Mouse (Mus musculus): ENCODE results near the gene Plce1. TPM values are rescaled to one million over a fixed set of nuclear protein-coding genes. Genes with fewer than 3 reads are reported as not detected.

Gene Plce1
- polyA plus RNA-seq, 1 experiment from 2014 or later: 4.1 TPM

- Histone ChIP-seq H3K36me3 (no peaks in the 10 kb centered on the region), H3K4me2 (no peak overlapping the region; the same call in 1 of the 2 replicates), H3K9me3 (replicated peaks) (no peaks in the 10 kb centered on the region), H3K27me3 (replicated peaks) (peaks cover 9% of the 10 kb centered on the region; the same call in 1 of the 2 replicates), H3K9ac (replicated peaks) (no peak overlapping the region), H3K4me1 (peaks cover 38% of the 10 kb centered on the region), H3K4me3 (replicated peaks) (no peak overlapping the region), H3K27ac (replicated peaks) (no peak overlapping the region)
- no peak for ATAC-seq (ENCODE audit: low FRiP score)
- 17% methylated on average over 5 of the region's 5 CpGs for WGBS
Measured at GRCm38 (mm10) chr19:38478286-38478685, 2.6 kb upstream of the Plce1 start.

- peak; percentile 33; the same call in 1 of the 2 replicates for ATAC-seq (ENCODE audit: low FRiP score)
- 10% methylated on average over 7 of the region's 7 CpGs for WGBS
- Histone ChIP-seq H3K4me3 (replicated peaks) (no peak overlapping the region), H3K9me3 (replicated peaks) (no peaks in the 10 kb centered on the region), H3K36me3 (no peaks in the 10 kb centered on the region), H3K4me2 (peak overlapping the region; percentile 34), H3K27me3 (replicated peaks) (peaks cover 9% of the 10 kb centered on the region; the same call in 1 of the 2 replicates), H3K4me1 (peaks cover 38% of the 10 kb centered on the region), H3K9ac (replicated peaks) (no peak overlapping the region), H3K27ac (replicated peaks) (peak overlapping the region; percentile 19; the same call in 1 of the 2 replicates)
Measured at GRCm38 (mm10) chr19:38478948-38479347, 2.0 kb upstream of the Plce1 start.

GRCm38 (mm10) chr19:38479473-38479872 is 1.4 kb upstream of the Plce1 start:
- Histone ChIP-seq H3K27ac (replicated peaks) (peak overlapping the region; percentile 19; the same call in 1 of the 2 replicates), H3K27me3 (replicated peaks) (peaks cover 9% of the 10 kb centered on the region; the same call in 1 of the 2 replicates), H3K4me3 (replicated peaks) (no peak overlapping the region), H3K4me2 (peak overlapping the region; percentile 34), H3K9ac (replicated peaks) (no peak overlapping the region), H3K36me3 (no peaks in the 10 kb centered on the region), H3K4me1 (peaks cover 38% of the 10 kb centered on the region), H3K9me3 (replicated peaks) (no peaks in the 10 kb centered on the region)
- ATAC-seq (ENCODE audit: low FRiP score): no peak
- 83% methylated on average over 5 of the region's 5 CpGs for WGBS

GRCm38 (mm10) chr19:38480156-38480720 is 671 bp upstream of the Plce1 start:
- H3K27me3 ChIP-seq (replicated peaks): peaks cover 9% of the 10 kb centered on the region; the same call in 1 of the 2 replicates
- H3K4me1 ChIP-seq: peaks cover 38% of the 10 kb centered on the region
- peak overlapping the region; percentile 99 for H3K4me2 ChIP-seq
- H3K4me3 ChIP-seq (replicated peaks): peak overlapping the region; percentile 65
- H3K27ac ChIP-seq (replicated peaks): no peak overlapping the region
- no peaks in the 10 kb centered on the region for H3K9me3 ChIP-seq (replicated peaks)
- WGBS: 5% methylated on average over 12 of the region's 12 CpGs
- no peaks in the 10 kb centered on the region for H3K36me3 ChIP-seq
- ATAC-seq (ENCODE audit: low FRiP score): no peak; the same call in 1 of the 2 replicates
- H3K9ac ChIP-seq (replicated peaks): peak overlapping the region; percentile 58; the same call in 1 of the 2 replicates

GRCm38 (mm10) chr19:38481906-38482305 is 997 bp downstream of the Plce1 start:
- Histone ChIP-seq H3K27me3 (replicated peaks) (peaks cover 9% of the 10 kb centered on the region; the same call in 1 of the 2 replicates), H3K4me1 (peaks cover 48% of the 10 kb centered on the region), H3K4me2 (peak overlapping the region; percentile 99), H3K9ac (replicated peaks) (no peak overlapping the region), H3K27ac (replicated peaks) (no peak overlapping the region), H3K36me3 (no peaks in the 10 kb centered on the region), H3K4me3 (replicated peaks) (peak overlapping the region; percentile 65), H3K9me3 (replicated peaks) (no peaks in the 10 kb centered on the region)
- no peak for ATAC-seq (ENCODE audit: low FRiP score)
- WGBS: 7% methylated on average over 8 of the region's 8 CpGs

- Histone ChIP-seq H3K27me3 (replicated peaks) (peaks cover 9% of the 10 kb centered on the region; the same call in 1 of the 2 replicates), H3K27ac (replicated peaks) (no peak overlapping the region), H3K4me2 (peak overlapping the region; percentile 99), H3K9me3 (replicated peaks) (no peaks in the 10 kb centered on the region), H3K4me1 (peaks cover 51% of the 10 kb centered on the region), H3K9ac (replicated peaks) (no peak overlapping the region), H3K36me3 (no peaks in the 10 kb centered on the region), H3K4me3 (replicated peaks) (peak overlapping the region; percentile 65)
- 17% methylated on average over 19 of the region's 19 CpGs for WGBS
- no peak for ATAC-seq (ENCODE audit: low FRiP score)
Measured at GRCm38 (mm10) chr19:38482406-38483181, 1.7 kb downstream of the Plce1 start.

GRCm38 (mm10) chr19:38485779-38486555 is 5.1 kb downstream of the Plce1 start:
- 17% methylated on average over 11 of the region's 11 CpGs for WGBS
- Histone ChIP-seq H3K9me3 (replicated peaks) (no peaks in the 10 kb centered on the region), H3K36me3 (no peaks in the 10 kb centered on the region), H3K27me3 (replicated peaks) (no peaks in the 10 kb centered on the region), H3K4me2 (peak overlapping the region; percentile 11; the same call in 1 of the 2 replicates), H3K9ac (replicated peaks) (no peak overlapping the region), H3K27ac (replicated peaks) (0 out of 2 replicates have a peak overlapping the region, but pooled peaks have one; percentile 10), H3K4me3 (replicated peaks) (no peak overlapping the region), H3K4me1 (peaks cover 31% of the 10 kb centered on the region)
- ATAC-seq (ENCODE audit: low FRiP score): no peak

GRCm38 (mm10) chr19:38487501-38487900 is 6.6 kb downstream of the Plce1 start:
- H3K9me3 ChIP-seq (replicated peaks): no peaks in the 10 kb centered on the region
- H3K4me2 ChIP-seq: no peak overlapping the region
- no peaks in the 10 kb centered on the region for H3K27me3 ChIP-seq (replicated peaks)
- no peak for ATAC-seq (ENCODE audit: low FRiP score)
- no peaks in the 10 kb centered on the region for H3K36me3 ChIP-seq
- 23% methylated on average over 4 of the region's 4 CpGs for WGBS
- H3K4me1 ChIP-seq: peaks cover 17% of the 10 kb centered on the region
- H3K9ac ChIP-seq (replicated peaks): no peak overlapping the region
- H3K27ac ChIP-seq (replicated peaks): no peak overlapping the region
- no peak overlapping the region for H3K4me3 ChIP-seq (replicated peaks)

- no peaks in the 10 kb centered on the region for H3K9me3 ChIP-seq (replicated peaks)
- peaks cover 13% of the 10 kb centered on the region for H3K4me1 ChIP-seq
- peak overlapping the region; percentile 58 for H3K27ac ChIP-seq (replicated peaks)
- no peaks in the 10 kb centered on the region for H3K36me3 ChIP-seq
- H3K4me3 ChIP-seq (replicated peaks): no peak overlapping the region
- 30% methylated on average over 9 of the region's 9 CpGs for WGBS
- no peak for ATAC-seq (ENCODE audit: low FRiP score)
- no peaks in the 10 kb centered on the region for H3K27me3 ChIP-seq (replicated peaks)
- no peak overlapping the region for H3K9ac ChIP-seq (replicated peaks)
- no peak overlapping the region for H3K4me2 ChIP-seq
Measured at GRCm38 (mm10) chr19:38488103-38488912, 7.4 kb downstream of the Plce1 start.

- no peak overlapping the region for H3K4me2 ChIP-seq
- no peak overlapping the region for H3K27ac ChIP-seq (replicated peaks)
- no peaks in the 10 kb centered on the region for H3K27me3 ChIP-seq (replicated peaks)
- no peaks in the 10 kb centered on the region for H3K4me1 ChIP-seq
- no peak for ATAC-seq (ENCODE audit: low FRiP score)
- no peaks in the 10 kb centered on the region for H3K9me3 ChIP-seq (replicated peaks)
- H3K36me3 ChIP-seq: no peaks in the 10 kb centered on the region
- no peak overlapping the region for H3K9ac ChIP-seq (replicated peaks)
- H3K4me3 ChIP-seq (replicated peaks): no peak overlapping the region
- 85% methylated on average over 5 of the region's 5 CpGs for WGBS
Measured at GRCm38 (mm10) chr19:38498233-38498632, 17.3 kb downstream of the Plce1 start.

- H3K27ac ChIP-seq (replicated peaks): no peak overlapping the region
- H3K27me3 ChIP-seq (replicated peaks): no peaks in the 10 kb centered on the region
- H3K9me3 ChIP-seq (replicated peaks): no peaks in the 10 kb centered on the region
- H3K4me1 ChIP-seq: peaks cover 6% of the 10 kb centered on the region; the same call in 1 of the 2 replicates
- no peak overlapping the region for H3K4me2 ChIP-seq
- no peak for ATAC-seq (ENCODE audit: low FRiP score)
- H3K4me3 ChIP-seq (replicated peaks): no peak overlapping the region
- no peaks in the 10 kb centered on the region for H3K36me3 ChIP-seq
- H3K9ac ChIP-seq (replicated peaks): no peak overlapping the region
- 35% methylated on average over 3 of the region's 3 CpGs for WGBS
Measured at GRCm38 (mm10) chr19:38504597-38504996, 23.7 kb downstream of the Plce1 start.
